Mouse (Mus musculus) midbrain, postnatal 0 days (tissue): Measurements from ENCODE around the gene Hck. TPM values are rescaled to one million over a fixed set of nuclear protein-coding genes. Genes with fewer than 3 reads are reported as not detected.

Source experiments
- ATAC-seq: fragments of 200-750 bp; cut with Nextera tagmentation; 2 replicates; pipeline ENCODE4 v1.8.0; 2017; ENCODE audit warnings: moderate number of reproducible peaks, mild to moderate bottlenecking, moderate TSS enrichment, moderate library complexity; ENCODE audit not compliant: low FRiP score
- DNase-seq: peaks from one replicate; pipeline ENCODE4 v3.0.0-alpha.2; 2015; ENCODE audit warnings: low spot score
- H3K27ac ChIP-seq: fragments of 300-500 bp; sonication (generic); 2 replicates; pipeline ENCODE4 v1.5.1; 2014; ENCODE audit warnings: low read depth, mild to moderate bottlenecking, low read length, mixed read lengths
- H3K27me3 ChIP-seq: fragments of 300-500 bp; sonication (generic); 2 replicates; pipeline ENCODE4 v1.6.1; 2014; ENCODE audit warnings: low read length, control low read depth, mixed read lengths; ENCODE audit not compliant: insufficient read depth
- H3K36me3 ChIP-seq: fragments of 300-500 bp; sonication (generic); 2 replicates; pipeline ENCODE4 v1.6.1; 2014; ENCODE audit warnings: low read length, control low read depth, mixed read lengths; ENCODE audit not compliant: insufficient read depth
- H3K4me1 ChIP-seq: fragments of 300-500 bp; sonication (generic); 2 replicates; pipeline ENCODE4 v1.6.1; 2014; ENCODE audit warnings: mild to moderate bottlenecking, control low read depth, antibody characterized with exemption, low read length, mixed read lengths; ENCODE audit not compliant: insufficient read depth
- H3K4me2 ChIP-seq: fragments of 300-500 bp; sonication (generic); 2 replicates; pipeline ENCODE4 v1.6.1; 2014; ENCODE audit warnings: low read depth, mild to moderate bottlenecking, low read length, mixed read lengths; ENCODE audit not compliant: poor library complexity, severe bottlenecking
- H3K4me3 ChIP-seq: fragments of 300-500 bp; sonication (generic); 2 replicates; pipeline ENCODE4 v1.5.1; 2014; ENCODE audit warnings: low read depth, mild to moderate bottlenecking, low read length, moderate library complexity
- H3K9ac ChIP-seq: fragments of 300-500 bp; sonication (generic); replicated peaks from 2 replicates; pipeline ENCODE4 v1.6.1; 2014; ENCODE audit warnings: mild to moderate bottlenecking, low read length, moderate library complexity, mixed read lengths; ENCODE audit not compliant: poor library complexity, severe bottlenecking
- H3K9me3 ChIP-seq: fragments of 300-500 bp; sonication (generic); 2 replicates; pipeline ENCODE4 v1.6.1; 2016; ENCODE audit warnings: low read length, control low read depth
- CTCF ChIP-seq: IDR thresholded peaks from 2 replicates; pipeline ENCODE4 v1.5.1; 2016; ENCODE audit warnings: antibody characterized with exemption, mild to moderate bottlenecking
- WGBS: fragments of 180-500 bp; shearing (Covaris S2); extraction: QIAGEN DNeasy Blood & Tissue Kit; methylation state at CpG from one replicate; pipeline ENCODE4 v1.1.7; 2014; 5-methylcytosine and 5-hydroxymethylcytosine counted together
- polyA plus RNA-seq: library from polyadenylated mRNA; unstranded; fragments of >200 nt; fragmentation: Nextera tagmentation; extraction: Ambion mirVana; gene quantifications from 2 replicates; pipeline ENCODE4 v1.2.1, GENCODE M21; 2015
- total RNA-seq: library from RNA; depleted of rRNA; stranded (reverse); fragments of >200 nt; gene quantifications from 2 replicates; pipeline ENCODE4 v1.2.3, GENCODE M21; 2014

Gene Hck
- total and polyA plus RNA-seq, 2 experiments from 2014 or later = 8.7 to 11.7 TPM

DNA sequence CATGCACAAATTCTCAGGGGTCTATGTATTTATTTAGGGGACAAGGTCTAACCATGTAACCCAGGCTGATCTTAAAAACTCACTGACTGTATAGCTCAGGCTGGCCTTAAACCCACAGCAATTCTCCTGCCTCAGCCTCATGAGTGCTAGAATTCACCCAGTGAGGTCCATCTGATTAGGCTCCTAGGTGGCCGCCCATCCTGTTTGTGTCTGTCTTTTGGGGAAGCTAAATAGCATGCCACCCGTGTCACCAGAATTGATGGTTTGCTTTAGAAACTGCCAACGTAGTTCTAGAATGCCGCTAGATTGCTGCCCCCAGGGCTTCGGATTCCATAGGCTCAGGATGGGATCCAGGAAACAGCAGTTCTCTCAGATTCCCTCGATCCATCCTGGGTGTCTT is 41.3 kb upstream of the Hck start:
- peaks cover 18% of the 10 kb centered on the region; the same call in 1 of the 2 replicates for H3K27me3 ChIP-seq
- no peaks in the 10 kb centered on the region; the same call in 1 of the 2 replicates for H3K4me1 ChIP-seq
- H3K27ac ChIP-seq = no peak overlapping the region
- WGBS = 52% methylated on average over 6 of the region's 6 CpGs
- no peak for DNase-seq
- ATAC-seq = no peak
- no peak overlapping the region for H3K9ac ChIP-seq
- H3K4me3 ChIP-seq = no peak overlapping the region
- no peak for TF ChIP-seq CTCF
- H3K36me3 ChIP-seq = no peaks in the 10 kb centered on the region
- no peaks in the 10 kb centered on the region for H3K9me3 ChIP-seq
- peak overlapping the region; percentile 15; the same call in 1 of the 2 replicates for H3K4me2 ChIP-seq

DNA sequence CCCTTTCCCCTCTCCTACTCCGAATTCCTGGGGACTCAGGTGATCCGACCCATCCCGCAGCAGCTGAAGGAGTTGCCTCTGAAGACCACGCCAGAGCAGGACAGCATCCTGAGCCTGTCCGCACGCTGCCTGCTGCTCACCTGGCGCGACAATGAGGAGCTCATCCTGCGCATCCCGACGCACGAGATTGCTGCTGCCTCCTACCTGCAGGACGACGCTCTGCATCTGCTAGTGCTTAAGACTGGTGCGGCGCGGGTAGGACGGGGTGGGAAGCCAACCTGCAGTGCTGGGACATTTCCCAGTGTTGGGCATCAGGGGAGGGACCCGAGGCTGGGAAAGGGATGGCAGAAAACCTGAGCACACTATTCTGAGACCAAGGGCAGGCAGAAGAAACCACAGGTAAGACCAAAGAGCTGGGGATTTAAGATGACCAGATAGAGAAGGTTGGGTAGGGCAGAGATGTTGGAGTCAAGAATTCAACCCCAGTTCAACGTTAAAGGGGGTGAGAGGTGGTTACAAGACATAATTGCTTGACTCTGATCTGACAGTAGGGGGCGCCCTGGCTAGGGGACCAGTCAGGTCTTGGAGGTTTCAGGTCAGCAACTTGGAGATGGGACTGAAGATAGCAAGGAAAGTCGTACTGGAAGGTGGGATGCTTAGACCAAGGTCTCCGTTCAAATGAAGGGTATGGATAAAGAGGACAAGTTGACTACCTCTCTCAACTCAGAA is 37.3 kb upstream of the Hck start:
- H3K36me3 ChIP-seq = no peaks in the 10 kb centered on the region
- no peaks in the 10 kb centered on the region; the same call in 1 of the 2 replicates for H3K4me1 ChIP-seq
- no peak overlapping the region for H3K27ac ChIP-seq
- DNase-seq (no peak), ATAC-seq (no peak)
- 8% methylated on average over 23 of the region's 23 CpGs for WGBS
- no peak overlapping the region for H3K4me3 ChIP-seq
- H3K27me3 ChIP-seq = peaks cover 32% of the 10 kb centered on the region
- H3K4me2 ChIP-seq = peak overlapping the region; percentile 31; the same call in 1 of the 2 replicates
- TF ChIP-seq CTCF = peak; percentile 64
- H3K9ac ChIP-seq = no peak overlapping the region
- H3K9me3 ChIP-seq = no peaks in the 10 kb centered on the region

DNA sequence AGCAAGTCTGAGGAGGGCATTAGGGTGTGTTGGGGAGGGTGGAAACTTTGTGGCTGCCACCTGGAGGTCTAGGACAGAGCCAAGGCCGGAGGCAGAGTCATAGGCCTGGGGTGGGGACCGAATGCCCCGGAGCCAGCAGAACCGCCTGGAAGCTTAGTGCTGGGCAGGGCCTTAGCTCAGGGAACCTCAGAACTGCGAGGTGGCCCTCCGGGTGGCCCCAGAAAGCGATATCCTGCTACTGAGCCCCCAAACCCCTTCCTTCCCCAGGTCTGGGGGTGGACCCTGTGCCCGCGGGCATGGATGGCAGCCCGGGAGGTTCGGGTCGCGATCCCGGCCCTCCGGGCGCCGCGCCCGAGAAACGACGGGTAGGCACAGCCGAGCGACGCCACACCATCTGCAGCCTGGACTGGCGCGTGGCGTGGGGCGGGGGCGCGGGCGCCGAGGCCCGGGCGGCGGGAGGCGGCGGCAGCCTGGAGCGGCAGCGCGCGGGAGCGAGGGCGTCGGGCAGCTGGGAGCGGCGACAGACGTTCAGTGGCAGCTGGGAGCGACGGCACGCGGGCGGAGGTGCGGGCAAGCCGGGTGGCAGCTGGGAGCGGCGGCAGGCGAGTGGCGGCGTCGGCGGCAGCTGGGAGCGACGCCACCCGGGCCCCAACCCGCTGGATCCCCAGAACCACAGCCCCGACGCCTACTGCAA is 36.6 kb upstream of the Hck start:
- Histone ChIP-seq H3K4me2 (peak overlapping the region; percentile 50), H3K4me3 (peak overlapping the region; percentile 35), H3K9ac (peak overlapping the region; percentile 24; the same call in 1 of the 2 replicates), H3K4me1 (no peaks in the 10 kb centered on the region; the same call in 1 of the 2 replicates), H3K36me3 (no peaks in the 10 kb centered on the region), H3K27me3 (peaks cover 32% of the 10 kb centered on the region), H3K9me3 (no peaks in the 10 kb centered on the region), H3K27ac (no peak overlapping the region)
- TF ChIP-seq CTCF = no peak
- ATAC-seq (peak; percentile 34; the same call in 1 of the 2 replicates), DNase-seq (peak; percentile 27)
- 9% methylated on average over 56 of the region's 67 CpGs for WGBS

DNA sequence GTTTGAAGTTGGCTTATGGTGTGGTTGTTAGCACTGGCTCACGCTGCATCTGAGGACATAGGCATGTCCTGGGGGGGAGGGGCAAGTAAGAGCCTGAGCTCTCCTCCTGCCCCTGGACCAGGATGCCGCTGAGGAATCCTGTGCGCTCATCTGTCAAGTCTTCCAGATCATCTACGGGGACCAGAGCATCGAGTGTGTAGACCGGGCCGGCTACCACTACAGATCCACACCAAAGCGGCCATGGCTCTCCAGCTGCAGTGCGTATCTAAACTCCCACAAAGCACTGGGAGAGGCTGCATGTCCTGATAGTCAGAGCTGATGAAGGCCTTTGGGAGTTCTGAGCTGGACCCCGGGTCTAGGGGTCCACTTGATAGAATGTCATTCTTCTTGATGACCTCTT is 33.6 kb upstream of the Hck start:
- 89% methylated on average over 10 of the region's 10 CpGs for WGBS
- Histone ChIP-seq H3K9ac (no peak overlapping the region), H3K36me3 (no peaks in the 10 kb centered on the region), H3K4me3 (no peak overlapping the region), H3K27me3 (peaks cover 32% of the 10 kb centered on the region), H3K4me2 (no peak overlapping the region), H3K27ac (no peak overlapping the region), H3K4me1 (no peaks in the 10 kb centered on the region; the same call in 1 of the 2 replicates), H3K9me3 (no peaks in the 10 kb centered on the region)
- TF ChIP-seq CTCF = no peak
- DNase-seq (no peak), ATAC-seq (no peak)

DNA sequence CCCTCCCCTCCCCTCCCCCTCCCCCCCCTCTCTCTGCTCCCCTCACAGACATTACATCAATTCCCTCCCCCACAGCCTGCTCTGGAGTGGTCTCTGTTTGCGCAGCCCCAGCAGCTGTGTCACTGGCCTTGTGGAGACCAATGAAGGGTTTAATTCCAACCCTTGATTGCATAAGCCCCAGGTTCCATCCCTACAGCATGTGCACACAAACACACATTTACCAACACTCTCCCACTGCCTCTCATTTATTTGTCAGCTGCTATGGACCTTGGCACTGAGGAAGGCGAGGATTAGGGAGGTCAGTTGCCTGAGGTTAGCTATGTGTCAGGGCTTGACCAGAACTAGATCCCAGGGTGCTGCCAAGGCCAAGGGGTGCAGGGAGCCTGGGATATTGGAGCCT is 32.3 kb upstream of the Hck start:
- WGBS = 41% methylated on average over 2 of the region's 2 CpGs
- no peak overlapping the region for H3K9ac ChIP-seq
- no peak for ATAC-seq

More for the DNA sequence above, 32.3 kb upstream of the Hck start:
- DNase-seq = peak; percentile 19
- Histone ChIP-seq H3K4me2 (no peak overlapping the region), H3K27ac (no peak overlapping the region), H3K9me3 (no peaks in the 10 kb centered on the region), H3K4me1 (no peaks in the 10 kb centered on the region), H3K4me3 (no peak overlapping the region), H3K36me3 (no peaks in the 10 kb centered on the region), H3K27me3 (peaks cover 24% of the 10 kb centered on the region)
- TF ChIP-seq CTCF = no peak
